Mouse (Mus musculus) heart, adult 2 months (tissue): ENCODE results near the gene Slc1a4. TPM values are rescaled to one million over a fixed set of nuclear protein-coding genes. Genes with fewer than 3 reads are reported as not detected.

Source experiments
- DNase-seq, 2 experiments: peaks; one replicate each; pipeline ENCODE4 v3.0.0; 2021
- H3K27ac ChIP-seq: fragments of 200-600 bp; 2 replicates; pipeline ENCODE4 v1.8.1; 2022
- H3K27me3 ChIP-seq: fragments of 200-500 bp; 2 replicates; pipeline ENCODE4 v1.6.1; 2012; ENCODE audit warnings: mild to moderate bottlenecking, low read length, inconsistent platforms, mixed read lengths; ENCODE audit not compliant: control insufficient read depth, insufficient read depth
- H3K36me3 ChIP-seq: fragments of 200-500 bp; 2 replicates; pipeline ENCODE4 v1.6.1; 2012; ENCODE audit warnings: low read length, inconsistent platforms; ENCODE audit not compliant: control insufficient read depth, insufficient read depth
- H3K4me1 ChIP-seq: fragments of 200-500 bp; 2 replicates; pipeline ENCODE4 v1.6.1; 2011; ENCODE audit warnings: low read length; ENCODE audit not compliant: control insufficient read depth, insufficient read depth
- H3K4me3 ChIP-seq: fragments of 200-600 bp; 2 replicates; pipeline ENCODE4 v1.8.1; 2022
- H3K79me2 ChIP-seq: fragments of 200-500 bp; replicated peaks from 2 replicates; pipeline ENCODE4 v1.6.1; 2012; ENCODE audit warnings: mild to moderate bottlenecking, inconsistent platforms, low read length, moderate library complexity, mixed read lengths; ENCODE audit not compliant: control insufficient read depth, insufficient read depth
- H3K9ac ChIP-seq: fragments of 200-500 bp; 2 replicates; pipeline ENCODE4 v1.6.1; 2012; ENCODE audit warnings: low read depth, mild to moderate bottlenecking, control low read depth, inconsistent platforms, low read length, mixed read lengths
- CTCF ChIP-seq: fragments of 200-600 bp; IDR thresholded peaks from 2 replicates; pipeline ENCODE4 v1.8.1; 2022; ENCODE audit warnings: antibody characterized with exemption, mild to moderate bottlenecking, moderate library complexity
- EP300 ChIP-seq: fragments of 200-500 bp; IDR thresholded peaks from 2 replicates; pipeline ENCODE4 v1.6.1; 2011; ENCODE audit warnings: low read depth, low read length, control low read depth; ENCODE audit not compliant: insufficient read depth
- POLR2A ChIP-seq: fragments of 200-500 bp; IDR thresholded peaks from 2 replicates; pipeline ENCODE4 v1.6.1; 2011; ENCODE audit warnings: mild to moderate bottlenecking, low read depth, low read length, control low read depth; ENCODE audit not compliant: insufficient read depth
- WGBS: fragments of 180-500 bp; shearing (Covaris S2); methylation state at CpG from one replicate; pipeline ENCODE4 v1.1.7; 2018; 5-methylcytosine and 5-hydroxymethylcytosine counted together
- intact Hi-C: fragments of 180-260 bp; cut with DNase I; formaldehyde crosslinking; loops from one replicate; pipeline ENCODE4 v1.15.1; 2025
- polyA plus RNA-seq: library from polyadenylated mRNA; depleted of rRNA; stranded (reverse); fragments of >200 nt; gene quantifications from 2 replicates; pipeline ENCODE4 v1.2.3, GENCODE M21; 2012
- total RNA-seq, 2 experiments: library from RNA; stranded (reverse); gene quantifications; 2 replicates each; pipeline ENCODE4 v1.2.3; 2021

Slc1a4 gene
- total and polyA plus RNA-seq, 3 experiments: 1.3 to 1.4 (median 1.4) TPM

DNA sequence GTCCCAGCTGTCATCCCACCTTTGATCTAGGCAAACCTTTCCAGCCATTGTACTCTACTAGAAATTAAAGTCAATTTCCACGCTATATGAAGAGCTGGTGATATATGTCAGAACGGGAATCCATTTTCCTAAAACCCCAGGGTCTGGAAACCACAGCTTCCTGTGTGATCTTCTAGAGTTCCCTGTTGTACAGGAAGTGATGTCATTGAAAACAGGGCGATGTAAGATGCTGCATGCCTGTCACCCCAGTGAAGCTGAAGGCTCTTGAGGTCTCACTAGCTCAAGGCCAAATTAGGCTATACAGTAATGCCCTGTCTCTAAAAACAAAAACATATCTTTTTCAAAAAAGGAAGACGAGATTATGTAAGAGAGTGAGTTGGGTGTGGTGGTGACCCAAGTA is 31.2 kb downstream of the Slc1a4 start:
- no peaks in the 10 kb centered on the region for H3K79me2 ChIP-seq
- no peak overlapping the region for H3K4me3 ChIP-seq
- TF ChIP-seq EP300: no peak
- no peak for TF ChIP-seq POLR2A
- no peak for TF ChIP-seq CTCF
- H3K36me3 ChIP-seq: no peaks in the 10 kb centered on the region
- intact Hi-C loops: no loop called here
- no peak overlapping the region for H3K9ac ChIP-seq
- H3K27ac ChIP-seq: no peak overlapping the region
- no peaks in the 10 kb centered on the region for H3K4me1 ChIP-seq
- H3K27me3 ChIP-seq: no peaks in the 10 kb centered on the region
- WGBS: 71% methylated on average over 4 of the region's 4 CpGs
- no peak for DNase-seq

DNA sequence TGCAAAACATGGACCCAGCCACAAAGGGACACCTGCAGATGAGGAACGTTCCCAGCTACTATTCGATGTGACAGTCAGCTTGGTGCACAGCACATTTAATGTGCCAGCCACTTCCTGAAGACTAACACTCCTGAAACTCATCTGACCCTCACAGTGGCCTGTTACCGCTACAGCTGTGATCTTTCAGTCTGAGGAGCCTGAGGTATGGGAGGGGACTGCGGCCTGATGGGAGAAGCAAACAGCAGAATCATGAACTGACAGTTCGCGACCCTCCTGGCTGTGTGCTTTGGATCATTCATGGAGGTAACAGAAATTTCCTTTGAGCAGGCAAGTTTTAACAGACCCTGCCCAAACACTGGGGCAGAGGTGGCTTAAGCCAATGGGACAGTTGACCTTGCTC is 31.7 kb downstream of the Slc1a4 start:
- intact Hi-C loops: no loop called here
- WGBS: 89% methylated on average over 6 of the region's 6 CpGs

DNA sequence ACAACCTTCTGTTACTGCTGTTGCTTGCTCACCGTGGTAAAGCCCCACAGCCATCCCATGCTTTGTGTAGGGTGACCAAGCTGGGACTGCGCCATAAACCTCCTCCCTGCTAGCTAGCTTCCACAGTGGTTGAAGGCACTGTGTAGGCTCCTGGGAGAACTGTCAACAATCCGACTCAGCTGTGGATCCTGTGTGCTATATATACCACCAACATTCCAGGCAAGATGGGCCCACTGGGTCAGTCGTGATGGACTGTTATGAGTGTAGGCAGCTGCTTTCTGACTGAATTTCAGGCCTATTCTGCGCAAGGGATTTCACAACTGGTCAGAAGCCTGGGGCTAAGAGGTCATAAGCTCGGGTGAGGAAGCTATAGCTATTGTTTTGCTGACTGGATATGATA is 32.6 kb downstream of the Slc1a4 start:
- WGBS: 61% methylated on average over 6 of the region's 6 CpGs
- intact Hi-C loops: no loop called here
- H3K79me2 ChIP-seq: no peaks in the 10 kb centered on the region
- no peaks in the 10 kb centered on the region for H3K36me3 ChIP-seq
- no peak for DNase-seq
- no peak for TF ChIP-seq POLR2A
- no peak for TF ChIP-seq EP300
- TF ChIP-seq CTCF: no peak
- no peak overlapping the region for H3K9ac ChIP-seq
- H3K27ac ChIP-seq: no peak overlapping the region
- no peak overlapping the region for H3K4me3 ChIP-seq
- no peaks in the 10 kb centered on the region for H3K4me1 ChIP-seq
- no peaks in the 10 kb centered on the region for H3K27me3 ChIP-seq

More for the DNA sequence above, 31.7 kb downstream of the Slc1a4 start:
- TF ChIP-seq EP300 (no peak), POLR2A (no peak), CTCF (no peak)
- no peaks in the 10 kb centered on the region for H3K79me2 ChIP-seq
- H3K4me3 ChIP-seq: no peak overlapping the region
- no peaks in the 10 kb centered on the region for H3K27me3 ChIP-seq
- no peak overlapping the region for H3K27ac ChIP-seq
- H3K4me1 ChIP-seq: no peaks in the 10 kb centered on the region
- no peaks in the 10 kb centered on the region for H3K36me3 ChIP-seq
- H3K9ac ChIP-seq: no peak overlapping the region
- no peak for DNase-seq

DNA sequence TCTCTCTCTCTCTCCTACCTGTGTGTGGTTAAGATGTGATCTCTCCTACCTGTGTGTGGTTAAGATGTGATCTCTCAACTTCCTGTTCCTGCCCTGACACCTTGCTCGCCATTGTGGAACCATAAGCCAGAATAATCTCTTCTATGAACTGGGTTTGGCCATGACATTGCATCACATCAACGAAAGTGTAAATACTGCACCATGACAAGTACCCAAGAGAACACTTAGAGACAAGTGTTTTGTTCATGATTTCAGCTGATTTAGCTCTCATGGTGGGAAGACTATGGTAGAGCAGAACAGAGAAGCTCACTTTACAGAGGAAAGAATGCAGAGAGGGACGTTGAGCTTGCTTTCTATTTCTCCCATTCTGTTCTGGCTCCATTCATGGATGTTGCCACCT is 48.0 kb downstream of the Slc1a4 start:
- intact Hi-C loops: no loop called here
- Histone ChIP-seq H3K27me3 (no peaks in the 10 kb centered on the region), H3K4me3 (no peak overlapping the region), H3K36me3 (no peaks in the 10 kb centered on the region), H3K9ac (no peak overlapping the region), H3K4me1 (no peaks in the 10 kb centered on the region), H3K79me2 (no peaks in the 10 kb centered on the region), H3K27ac (no peak overlapping the region)
- 81% methylated on average over 3 of the region's 3 CpGs for WGBS
- no peak for DNase-seq
- TF ChIP-seq POLR2A: no peak
- TF ChIP-seq CTCF: no peak
- TF ChIP-seq EP300: no peak

DNA sequence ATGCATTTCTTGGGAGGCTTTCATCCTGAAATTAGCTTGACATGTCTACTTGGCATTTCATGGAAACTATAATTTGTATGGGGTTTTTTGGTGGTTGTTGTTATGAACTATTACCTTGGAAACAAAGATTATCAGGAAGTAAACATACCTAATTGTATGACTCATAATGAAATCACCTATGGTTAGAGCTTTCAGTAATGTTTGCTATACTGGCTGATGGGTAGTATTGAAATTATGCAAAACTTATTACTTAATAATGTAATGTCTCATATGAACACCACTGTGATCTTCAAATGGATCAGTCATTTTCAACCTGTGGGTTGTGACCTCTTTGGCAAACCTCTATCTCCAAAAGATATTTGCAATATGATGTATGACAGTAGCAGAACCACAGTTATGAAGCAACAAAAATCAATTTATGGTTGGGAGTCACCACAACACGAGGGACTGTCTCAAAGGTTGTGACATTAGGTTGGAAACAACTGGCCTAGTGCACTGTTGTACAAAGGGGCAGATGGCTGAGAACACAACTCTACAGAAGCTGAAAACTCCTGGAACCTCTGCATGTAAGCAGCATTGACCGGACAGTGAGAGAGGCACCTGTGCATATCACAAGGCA is 49.8 kb downstream of the Slc1a4 start:
- Histone ChIP-seq H3K36me3 (no peaks in the 10 kb centered on the region), H3K9ac (no peak overlapping the region), H3K4me3 (no peak overlapping the region), H3K27ac (no peak overlapping the region), H3K4me1 (no peaks in the 10 kb centered on the region), H3K79me2 (no peaks in the 10 kb centered on the region), H3K27me3 (no peaks in the 10 kb centered on the region)
- no peak for DNase-seq
- intact Hi-C loops: no loop called here
- no peak for TF ChIP-seq EP300
- TF ChIP-seq CTCF: no peak
- no peak for TF ChIP-seq POLR2A
- WGBS: 84% methylated on average over 2 of the region's 2 CpGs

DNA sequence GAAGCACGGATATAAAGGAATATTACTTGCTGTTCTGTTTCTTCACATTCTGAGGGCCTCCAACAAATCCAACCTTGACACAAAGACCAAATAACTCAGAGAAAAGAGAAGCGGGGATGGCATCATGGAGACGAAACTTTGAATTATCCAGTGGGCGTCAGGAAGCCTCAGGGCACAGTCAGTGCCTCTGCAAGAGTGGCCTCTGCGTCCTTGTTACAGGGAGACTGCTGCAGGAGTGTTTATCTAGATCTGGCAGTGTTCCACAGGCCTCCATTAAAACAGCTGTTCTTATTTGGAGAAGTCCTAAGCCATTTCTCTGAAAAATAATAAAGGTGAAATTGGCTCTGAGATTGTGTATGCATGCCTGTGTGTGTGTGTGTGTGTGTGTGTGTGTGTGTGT is 51.5 kb downstream of the Slc1a4 start:
- H3K36me3 ChIP-seq: no peaks in the 10 kb centered on the region
- 60% methylated on average over 5 of the region's 5 CpGs for WGBS
- H3K27me3 ChIP-seq: no peaks in the 10 kb centered on the region
- intact Hi-C loops: no loop called here
- H3K79me2 ChIP-seq: no peaks in the 10 kb centered on the region
- DNase-seq: no peak
- no peak overlapping the region for H3K4me3 ChIP-seq
- no peaks in the 10 kb centered on the region for H3K4me1 ChIP-seq
- no peak for TF ChIP-seq POLR2A
- no peak for TF ChIP-seq EP300
- TF ChIP-seq CTCF: no peak
- H3K9ac ChIP-seq: no peak overlapping the region
- no peak overlapping the region for H3K27ac ChIP-seq
